Mouse (Mus musculus) stomach, embryonic 16.5 days (tissue): Measurements from ENCODE around the gene Olfr1198. TPM values are rescaled to one million over a fixed set of nuclear protein-coding genes. Genes with fewer than 3 reads are reported as not detected.

Source experiments
- ATAC-seq: fragments of 200-750 bp; cut with Nextera tagmentation; 2 replicates; pipeline ENCODE4 v1.8.0; 2017; ENCODE audit warnings: moderate number of reproducible peaks, moderate TSS enrichment; ENCODE audit not compliant: insufficient read depth, low FRiP score
- H3K27ac ChIP-seq: fragments of 300-500 bp; sonication (generic); 2 replicates; pipeline ENCODE4 v1.5.1; 2014; ENCODE audit warnings: low read length
- H3K27me3 ChIP-seq: fragments of 300-500 bp; sonication (generic); 2 replicates; pipeline ENCODE4 v1.6.1; 2014; ENCODE audit warnings: low read length, control low read depth, mixed read lengths; ENCODE audit not compliant: control insufficient read depth, insufficient read depth
- H3K36me3 ChIP-seq: fragments of 300-500 bp; sonication (generic); 2 replicates; pipeline ENCODE4 v1.6.1; 2014; ENCODE audit warnings: low read length; ENCODE audit not compliant: control insufficient read depth, insufficient read depth
- H3K4me1 ChIP-seq: fragments of 300-500 bp; sonication (generic); 2 replicates; pipeline ENCODE4 v1.6.1; 2014; ENCODE audit warnings: low read length, control low read depth, mixed read lengths; ENCODE audit not compliant: control insufficient read depth, insufficient read depth
- H3K4me2 ChIP-seq: fragments of 300-500 bp; sonication (generic); 2 replicates; pipeline ENCODE4 v1.6.1; 2014; ENCODE audit warnings: low read depth, low read length, mixed read lengths
- H3K4me3 ChIP-seq: fragments of 300-500 bp; sonication (generic); replicated peaks from 2 replicates; pipeline ENCODE4 v1.5.1; 2014; ENCODE audit warnings: mild to moderate bottlenecking, low read length
- H3K9ac ChIP-seq: fragments of 300-500 bp; sonication (generic); 2 replicates; pipeline ENCODE4 v1.6.1; 2014; ENCODE audit warnings: low read length
- H3K9me3 ChIP-seq: fragments of 300-500 bp; sonication (generic); replicated peaks from 2 replicates; pipeline ENCODE4 v1.6.1; 2016; ENCODE audit warnings: low read length, control low read depth; ENCODE audit not compliant: control insufficient read depth
- WGBS: fragments of 180-500 bp; shearing (Covaris S2); extraction: QIAGEN DNeasy Blood & Tissue Kit; methylation state at CpG from one replicate; pipeline ENCODE4 v1.1.7; 2014; 5-methylcytosine and 5-hydroxymethylcytosine counted together
- polyA plus RNA-seq: library from polyadenylated mRNA; unstranded; fragments of >200 nt; fragmentation: Nextera tagmentation; extraction: Ambion mirVana; gene quantifications from 2 replicates; pipeline ENCODE4 v1.2.1, GENCODE M21; 2015

Olfr1198 gene
- polyA plus RNA-seq: not detected in 2 replicates

DNA sequence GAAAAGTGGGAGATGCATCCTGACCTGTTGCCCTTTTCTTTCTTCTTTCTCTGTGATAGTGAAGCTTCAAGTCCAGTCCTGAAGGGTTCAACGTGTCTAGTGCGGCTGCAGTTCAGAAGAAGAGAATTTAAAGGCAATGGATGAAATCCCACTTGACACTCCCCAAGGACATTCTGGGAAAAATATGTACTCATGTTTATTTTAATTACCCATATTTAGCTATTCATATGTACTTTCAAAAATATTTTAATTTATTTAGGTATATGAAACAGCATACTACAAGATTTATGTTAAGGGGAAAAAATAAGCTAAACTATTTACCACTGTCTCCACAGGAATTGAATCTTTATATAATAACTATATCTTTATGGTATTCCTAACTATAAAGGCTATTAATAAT is at the start of gene Olfr1198:
TSS of gene Olfr1198 (minus strand) at position 101 of the 400 bp plus-strand sequence.
- Histone ChIP-seq H3K4me3 (no peak within 1 kb of the TSS), H3K4me2 (no peak within 1 kb of the TSS), H3K27ac (no peak within 1 kb of the TSS), H3K36me3 (no peaks in the 10 kb centered on the region), H3K9ac (no peak within 1 kb of the TSS), H3K27me3 (no peaks in the 10 kb centered on the region), H3K9me3 (no peaks in the 10 kb centered on the region), H3K4me1 (no peaks in the 10 kb centered on the region)
- ATAC-seq: no peak
- 87% methylated on average over 2 of the region's 2 CpGs for WGBS

DNA sequence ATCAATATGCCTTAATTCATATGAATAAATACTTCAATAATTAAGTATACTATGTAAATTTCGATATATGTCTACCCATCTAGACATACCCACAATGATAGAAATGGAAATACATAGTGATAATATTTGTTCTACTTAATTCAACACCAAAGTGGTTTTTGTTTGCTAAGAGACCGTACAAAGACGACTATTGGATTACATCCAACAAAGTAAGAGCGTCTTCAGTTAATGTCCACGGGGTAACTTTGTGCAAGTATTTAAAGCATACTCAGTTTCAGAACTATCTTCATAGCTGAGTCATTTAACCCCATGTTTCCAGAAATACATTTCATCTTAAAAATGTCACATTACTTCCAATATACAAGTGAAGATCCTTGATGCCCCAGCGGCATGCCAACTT is 41.6 kb upstream of the Olfr1198 start, which contains the start of gene Olfr1201:
TSS of gene Olfr1201 (plus strand) at position 301 of the 400 bp plus-strand sequence.
- no peak within 1 kb of the TSS for H3K4me2 ChIP-seq
- no peaks in the 10 kb centered on the region for H3K4me1 ChIP-seq
- no peaks in the 10 kb centered on the region for H3K9me3 ChIP-seq
- no peaks in the 10 kb centered on the region for H3K36me3 ChIP-seq
- no peak within 1 kb of the TSS for H3K9ac ChIP-seq
- ATAC-seq: no peak
- H3K27me3 ChIP-seq: no peaks in the 10 kb centered on the region
- H3K4me3 ChIP-seq: no peak within 1 kb of the TSS
- H3K27ac ChIP-seq: no peak within 1 kb of the TSS
- 73% methylated on average over 6 of the region's 6 CpGs for WGBS

DNA sequence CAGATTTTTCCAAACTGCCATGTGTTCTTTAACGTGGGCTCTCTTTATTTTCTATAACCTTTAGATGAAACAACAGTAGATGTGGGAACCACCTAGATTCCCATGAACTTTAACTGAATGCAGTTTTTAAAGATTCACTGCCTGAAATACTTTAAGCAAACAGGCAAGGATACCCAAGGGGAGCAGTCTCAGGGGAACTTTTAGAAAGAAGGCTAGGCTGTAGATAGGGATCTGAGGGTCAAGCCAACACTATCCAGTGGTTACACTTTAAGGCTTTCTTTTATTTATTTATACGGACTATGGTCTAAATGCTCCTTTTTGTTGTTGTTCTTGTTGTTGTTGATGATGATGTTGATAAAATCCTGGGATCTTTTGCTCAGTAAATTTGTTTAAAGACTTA is 19.2 kb upstream of the Olfr1198 start, which contains the start of gene Olfr1200:
TSS of gene Olfr1200 (minus strand) at position 101 of the 400 bp plus-strand sequence.
- no peak within 1 kb of the TSS for H3K9ac ChIP-seq
- H3K36me3 ChIP-seq: no peaks in the 10 kb centered on the region
- H3K4me1 ChIP-seq: no peaks in the 10 kb centered on the region
- no peaks in the 10 kb centered on the region for H3K27me3 ChIP-seq
- no peak within 1 kb of the TSS for H3K4me2 ChIP-seq
- H3K27ac ChIP-seq: no peak within 1 kb of the TSS
- WGBS: 65% methylated on average over 2 of the region's 2 CpGs
- H3K4me3 ChIP-seq: no peak within 1 kb of the TSS
- no peaks in the 10 kb centered on the region for H3K9me3 ChIP-seq
- no peak for ATAC-seq

DNA sequence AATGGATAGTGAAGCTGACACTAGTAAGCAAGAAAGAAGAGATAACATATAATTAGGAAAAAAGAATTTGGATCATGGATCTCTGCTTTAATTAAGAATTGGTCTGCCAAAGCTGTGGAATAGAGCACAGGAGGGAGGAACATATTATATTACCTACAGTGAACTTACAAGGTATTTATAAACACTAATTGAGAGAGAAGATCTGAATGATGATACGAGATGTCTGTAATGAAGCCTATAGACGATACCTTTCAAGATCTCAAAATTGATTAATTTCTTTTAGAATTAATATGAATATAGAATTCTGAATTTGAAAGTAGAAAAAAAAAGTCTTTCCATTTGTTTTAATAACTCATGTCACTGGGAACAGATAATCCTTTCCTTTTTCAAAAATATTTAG is 9.2 kb upstream of the Olfr1198 start, which contains the start of gene Olfr1199:
TSS of gene Olfr1199 (minus strand) at position 101 of the 400 bp plus-strand sequence.
- H3K4me2 ChIP-seq: no peak within 1 kb of the TSS
- no peak within 1 kb of the TSS for H3K4me3 ChIP-seq
- no peak within 1 kb of the TSS for H3K9ac ChIP-seq
- no peak for ATAC-seq
- 85% methylated on average over 2 of the region's 2 CpGs for WGBS
- H3K4me1 ChIP-seq: no peaks in the 10 kb centered on the region
- H3K9me3 ChIP-seq: no peaks in the 10 kb centered on the region
- H3K27ac ChIP-seq: no peak within 1 kb of the TSS
- H3K36me3 ChIP-seq: no peaks in the 10 kb centered on the region
- H3K27me3 ChIP-seq: no peaks in the 10 kb centered on the region

DNA sequence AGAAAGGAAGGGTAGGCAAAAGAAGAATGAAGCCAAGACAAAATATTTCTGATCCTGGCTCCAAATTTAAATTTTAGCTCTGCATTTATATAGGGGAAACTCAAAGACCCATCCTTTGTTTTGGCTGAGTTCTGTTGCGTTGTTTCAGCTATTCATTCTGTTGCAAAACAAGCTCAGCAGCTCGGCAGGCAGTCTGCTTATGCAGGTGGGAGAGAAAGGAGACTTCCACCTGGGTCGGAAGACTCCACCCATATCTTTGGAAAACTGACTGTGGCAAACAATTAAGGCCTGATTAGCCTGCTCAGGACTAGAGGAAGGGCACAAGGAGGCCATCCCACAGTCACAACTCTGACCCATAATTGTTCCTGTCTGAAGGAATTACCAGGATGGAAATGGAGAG is 7.8 kb downstream of the Olfr1198 start:
- no peak overlapping the region for H3K4me2 ChIP-seq
- no peak overlapping the region for H3K27ac ChIP-seq
- H3K27me3 ChIP-seq: no peaks in the 10 kb centered on the region
- WGBS: 68% methylated on average over 3 of the region's 3 CpGs
- H3K9me3 ChIP-seq: no peaks in the 10 kb centered on the region
- H3K9ac ChIP-seq: no peak overlapping the region
- H3K4me3 ChIP-seq: no peak overlapping the region
- H3K4me1 ChIP-seq: no peaks in the 10 kb centered on the region
- H3K36me3 ChIP-seq: no peaks in the 10 kb centered on the region
- no peak for ATAC-seq

DNA sequence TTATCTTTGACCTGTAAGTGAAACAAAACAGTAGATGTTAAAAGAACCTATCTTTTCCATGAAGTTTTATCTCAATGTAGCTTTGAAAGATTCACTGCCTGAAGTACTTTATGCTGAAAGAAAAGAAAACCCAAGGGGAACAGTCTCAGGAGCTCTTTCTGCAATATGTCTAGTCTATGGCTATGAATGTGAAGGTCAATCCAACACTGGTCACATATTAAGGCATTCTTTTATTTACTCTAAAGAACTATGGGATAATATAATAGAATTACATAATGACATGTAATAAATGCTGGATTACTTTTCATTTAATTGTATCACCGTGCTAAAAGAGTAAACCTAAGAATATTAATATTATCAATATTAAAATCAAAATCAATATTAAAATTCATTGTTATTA is 18.9 kb downstream of the Olfr1198 start, which contains the start of gene Olfr1197:
TSS of gene Olfr1197 (minus strand) at position 101 of the 400 bp plus-strand sequence.
- no peak within 1 kb of the TSS for H3K27ac ChIP-seq
- no peak for ATAC-seq
- no peak within 1 kb of the TSS for H3K9ac ChIP-seq
- no peak within 1 kb of the TSS for H3K4me3 ChIP-seq
- H3K4me1 ChIP-seq: no peaks in the 10 kb centered on the region
- no peaks in the 10 kb centered on the region for H3K9me3 ChIP-seq
- 77% methylated on average over 1 of the region's 1 CpGs for WGBS
- no peaks in the 10 kb centered on the region for H3K27me3 ChIP-seq
- no peaks in the 10 kb centered on the region for H3K36me3 ChIP-seq
- no peak within 1 kb of the TSS for H3K4me2 ChIP-seq

DNA sequence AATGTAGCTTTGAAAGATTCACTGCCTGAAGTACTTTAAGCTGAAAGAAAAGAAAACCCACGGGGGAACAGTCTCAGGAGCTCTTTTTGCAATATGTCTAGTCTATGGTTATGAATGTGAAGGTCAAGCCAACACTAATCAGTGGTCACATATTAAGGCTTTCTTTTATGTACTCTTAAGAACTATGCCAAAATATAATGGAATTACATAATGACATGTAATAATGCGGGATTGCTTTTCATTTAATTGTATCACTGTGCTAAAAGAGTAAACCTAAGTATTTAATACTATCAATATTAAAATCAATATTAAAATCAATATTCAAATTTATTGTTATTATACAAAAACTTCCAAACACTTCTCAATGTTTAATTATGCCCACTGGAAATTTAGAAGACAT is 46.7 kb downstream of the Olfr1198 start, which contains the start of gene Olfr1196:
TSS of gene Olfr1196 (minus strand) at position 101 of the 400 bp plus-strand sequence.
- WGBS: 83% methylated on average over 2 of the region's 2 CpGs

More for the DNA sequence above, 46.7 kb downstream of the Olfr1198 start, which contains the start of gene Olfr1196:
- Histone ChIP-seq H3K9ac (no peak within 1 kb of the TSS), H3K4me1 (no peaks in the 10 kb centered on the region), H3K27ac (no peak within 1 kb of the TSS), H3K4me3 (no peak within 1 kb of the TSS), H3K4me2 (no peak within 1 kb of the TSS), H3K27me3 (no peaks in the 10 kb centered on the region), H3K36me3 (no peaks in the 10 kb centered on the region), H3K9me3 (no peaks in the 10 kb centered on the region)
- ATAC-seq: no peak

Other genes with a start within 250 kb of the Olfr1198 start
- gene Olfr1186, start 232.8 kb downstream of the Olfr1198 start, polyA plus RNA-seq: not detected in 2 replicates
- not detected in 2 replicates for gene Olfr1188, start 194.4 kb downstream of the Olfr1198 start, polyA plus RNA-seq
- not detected in 2 replicates for gene Olfr1189, start 164.9 kb downstream of the Olfr1198 start, polyA plus RNA-seq
- not detected in 2 replicates for gene Olfr1191-ps1, start 110.8 kb downstream of the Olfr1198 start, polyA plus RNA-seq
- gene Olfr1192-ps1, start 102.9 kb downstream of the Olfr1198 start, polyA plus RNA-seq: not detected in 2 replicates
- gene Olfr1193, start 75.7 kb downstream of the Olfr1198 start, polyA plus RNA-seq: not detected in 2 replicates
- not detected in 2 replicates for gene Olfr1195, start 62.2 kb downstream of the Olfr1198 start, polyA plus RNA-seq
- not detected in 2 replicates for gene Olfr1196, start 46.8 kb downstream of the Olfr1198 start, polyA plus RNA-seq
- gene Olfr1197, start 19.0 kb downstream of the Olfr1198 start, polyA plus RNA-seq: not detected in 2 replicates
- not detected in 2 replicates for gene Olfr1199, start 9.1 kb upstream of the Olfr1198 start, polyA plus RNA-seq
- gene Olfr1200, start 19.1 kb upstream of the Olfr1198 start, polyA plus RNA-seq: not detected in 2 replicates
- not detected in 2 replicates for gene Olfr1201, start 41.7 kb upstream of the Olfr1198 start, polyA plus RNA-seq
- not detected in 2 replicates for gene Olfr1202, start 63.1 kb upstream of the Olfr1198 start, polyA plus RNA-seq
- not detected in 2 replicates for gene Olfr1205, start 78.4 kb upstream of the Olfr1198 start, polyA plus RNA-seq
- gene Olfr1204, start 97.9 kb upstream of the Olfr1198 start, polyA plus RNA-seq: not detected in 2 replicates
- not detected in 2 replicates for gene Olfr1206, start 111.9 kb upstream of the Olfr1198 start, polyA plus RNA-seq
- gene Olfr1208, start 150.9 kb upstream of the Olfr1198 start, polyA plus RNA-seq: not detected in 2 replicates
- not detected in 2 replicates for gene Olfr1209, start 163.8 kb upstream of the Olfr1198 start, polyA plus RNA-seq
- gene Olfr1211, start 186.7 kb upstream of the Olfr1198 start, polyA plus RNA-seq: not detected in 2 replicates
- not detected in 2 replicates for gene Olfr1212, start 202.6 kb upstream of the Olfr1198 start, polyA plus RNA-seq
- not detected in 2 replicates for gene Gm13762, start 228.9 kb upstream of the Olfr1198 start, polyA plus RNA-seq
- gene Olfr1214, start 241.3 kb upstream of the Olfr1198 start, polyA plus RNA-seq: not detected in 2 replicates